Mouse (Mus musculus): Measurements from ENCODE around the gene Them5. TPM values are rescaled to one million over a fixed set of nuclear protein-coding genes. Genes with fewer than 3 reads are reported as not detected.

Gene Them5
- polyA plus RNA-seq, 1 experiment: 24.4 TPM

DNA sequence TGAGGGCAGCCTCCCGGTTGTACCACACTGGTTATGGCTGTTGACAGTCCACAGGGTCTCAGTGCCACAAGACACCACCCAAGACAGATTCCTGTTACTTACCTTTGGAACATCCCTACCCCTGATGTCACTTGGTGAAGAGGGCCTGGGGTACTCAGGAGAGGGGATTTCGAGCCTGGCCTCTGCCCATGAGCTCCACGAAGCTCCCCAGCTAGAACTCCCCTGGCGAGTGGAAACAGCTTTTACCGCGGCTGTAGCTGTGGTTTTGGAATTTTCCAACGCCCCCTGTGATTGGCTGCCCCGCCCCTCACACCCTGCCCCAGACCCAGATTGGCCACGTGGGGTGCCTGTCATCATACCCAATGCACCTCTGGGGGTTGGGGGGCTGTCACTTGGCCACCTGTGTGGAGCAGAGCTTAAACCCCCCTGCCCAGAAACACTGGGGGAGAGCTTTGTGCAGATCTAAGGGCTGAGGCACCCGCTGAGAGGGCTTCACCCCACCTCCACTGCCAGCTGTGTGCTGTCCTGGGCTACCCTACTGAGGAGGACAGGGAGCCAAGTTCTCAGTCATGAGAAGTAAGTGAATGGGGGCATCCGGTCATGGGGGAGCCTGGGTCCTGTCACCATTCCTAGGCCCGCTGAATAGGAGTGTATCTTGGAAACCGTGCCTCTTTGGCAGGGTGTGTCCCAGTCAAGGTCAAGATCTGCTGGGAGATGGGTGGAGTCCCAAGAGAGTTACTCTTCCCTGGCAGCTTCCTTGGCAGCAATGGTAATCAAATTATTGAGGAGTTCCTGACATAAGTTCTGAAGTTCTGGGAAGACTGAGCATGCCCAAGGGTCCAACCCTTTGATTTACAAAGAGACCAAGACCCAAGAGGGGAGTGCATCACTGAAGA, 35.4 kb downstream of the Them5 start:
- WGBS: 24% methylated on average over 13 of the region's 13 CpGs
- no peak for TF ChIP-seq POLR2A (IDR thresholded peaks at IDR 0.05; ENCODE audit: borderline replicate concordance, extremely low read depth, low read depth, low read length)
- no peak for TF ChIP-seq CTCF (IDR thresholded peaks at IDR 0.05; ENCODE audit: insufficient read depth, low read length)
- DNase-seq: no peak
- Histone ChIP-seq H3K4me3 (replicated peaks; ENCODE audit: extremely low read depth, low read depth, low read length) (no peak overlapping the region), H3K4me1 (ENCODE audit: control insufficient read depth, insufficient read depth, low read length) (no peaks in the 10 kb centered on the region)

DNA sequence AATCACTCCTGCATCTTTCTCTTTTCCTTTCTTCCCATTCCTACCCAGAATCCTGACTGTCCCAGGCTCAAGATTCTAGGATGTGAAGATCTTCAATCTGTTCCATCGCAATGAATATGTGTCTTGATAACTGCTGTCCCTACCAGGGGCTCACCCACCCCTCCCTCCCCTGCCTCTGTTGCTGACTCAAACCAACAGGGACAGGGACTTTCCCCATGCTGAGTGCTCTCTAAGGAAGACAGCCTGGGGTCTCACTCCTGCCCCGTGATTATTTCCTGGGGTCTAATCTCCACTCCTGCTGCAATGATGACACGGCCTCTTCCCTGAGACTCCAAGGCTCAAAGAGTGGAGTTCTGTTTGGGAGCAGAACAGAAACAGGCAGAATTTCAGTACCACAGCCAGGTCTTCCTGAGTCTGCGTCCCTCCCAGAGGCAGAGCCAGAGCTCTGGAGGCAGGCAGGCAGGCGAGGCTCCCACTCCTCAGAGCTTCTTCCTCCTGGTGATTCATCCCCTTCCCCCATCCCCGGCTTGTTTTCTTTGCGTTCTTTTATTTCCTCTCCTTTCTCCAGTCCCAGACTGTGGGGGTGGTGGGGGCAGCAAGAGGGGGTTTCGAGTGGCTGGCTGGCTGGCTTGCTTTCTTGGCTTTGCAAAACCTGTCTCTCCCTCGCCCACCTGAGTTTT, 38.1 kb downstream of the Them5 start:
- no peak for DNase-seq
- WGBS: 34% methylated on average over 9 of the region's 9 CpGs
- TF ChIP-seq CTCF (IDR thresholded peaks at IDR 0.05; ENCODE audit: insufficient read depth, low read length) (no peak), POLR2A (IDR thresholded peaks at IDR 0.05; ENCODE audit: borderline replicate concordance, extremely low read depth, low read depth, low read length) (no peak)
- Histone ChIP-seq H3K4me3 (replicated peaks; ENCODE audit: extremely low read depth, low read depth, low read length) (no peak overlapping the region), H3K4me1 (ENCODE audit: control insufficient read depth, insufficient read depth, low read length) (no peaks in the 10 kb centered on the region)

- 59% methylated on average over 5 of the region's 5 CpGs for WGBS
- DNase-seq: no peak
- TF ChIP-seq POLR2A (IDR thresholded peaks at IDR 0.05; ENCODE audit: borderline replicate concordance, extremely low read depth, low read depth, low read length) (no peak), CTCF (IDR thresholded peaks at IDR 0.05; ENCODE audit: insufficient read depth, low read length) (no peak)
- H3K4me1 ChIP-seq (ENCODE audit: control insufficient read depth, insufficient read depth, low read length): no peaks in the 10 kb centered on the region
- no peak overlapping the region for H3K4me3 ChIP-seq (replicated peaks; ENCODE audit: extremely low read depth, low read depth, low read length)
These were observed 40.4 kb downstream of the Them5 start for GRCm38 (mm10) chr3:94382308-94382707.

- DNase-seq: no peak
- Histone ChIP-seq H3K4me3 (replicated peaks; ENCODE audit: extremely low read depth, low read depth, low read length) (no peak overlapping the region), H3K4me1 (ENCODE audit: control insufficient read depth, insufficient read depth, low read length) (no peaks in the 10 kb centered on the region)
- 58% methylated on average over 3 of the region's 3 CpGs for WGBS
- TF ChIP-seq POLR2A (IDR thresholded peaks at IDR 0.05; ENCODE audit: borderline replicate concordance, extremely low read depth, low read depth, low read length): no peak
- no peak for TF ChIP-seq CTCF (IDR thresholded peaks at IDR 0.05; ENCODE audit: insufficient read depth, low read length)
These were observed 41.6 kb downstream of the Them5 start for GRCm38 (mm10) chr3:94383476-94383875.

GRCm38 (mm10) chr3:94386671-94387070, 44.8 kb downstream of the Them5 start:
- DNase-seq: no peak
- Histone ChIP-seq H3K4me1 (ENCODE audit: control insufficient read depth, insufficient read depth, low read length) (no peaks in the 10 kb centered on the region), H3K4me3 (replicated peaks; ENCODE audit: extremely low read depth, low read depth, low read length) (no peak overlapping the region)
- TF ChIP-seq CTCF (IDR thresholded peaks at IDR 0.05; ENCODE audit: insufficient read depth, low read length) (no peak), POLR2A (IDR thresholded peaks at IDR 0.05; ENCODE audit: borderline replicate concordance, extremely low read depth, low read depth, low read length) (no peak)
- WGBS: 57% methylated on average over 4 of the region's 4 CpGs

- DNase-seq: no peak
- no peak for TF ChIP-seq CTCF (IDR thresholded peaks at IDR 0.05; ENCODE audit: insufficient read depth, low read length)
- no peak for TF ChIP-seq POLR2A (IDR thresholded peaks at IDR 0.05; ENCODE audit: borderline replicate concordance, extremely low read depth, low read depth, low read length)
- H3K4me1 ChIP-seq (ENCODE audit: control insufficient read depth, insufficient read depth, low read length): no peaks in the 10 kb centered on the region
- H3K4me3 ChIP-seq (replicated peaks; ENCODE audit: extremely low read depth, low read depth, low read length): no peak overlapping the region
- 90% methylated on average over 10 of the region's 10 CpGs for WGBS
These were observed 45.5 kb downstream of the Them5 start for GRCm38 (mm10) chr3:94387391-94387790.

GRCm38 (mm10) chr3:94388047-94388446, 46.1 kb downstream of the Them5 start:
- no peak for DNase-seq
- Histone ChIP-seq H3K4me3 (replicated peaks; ENCODE audit: extremely low read depth, low read depth, low read length) (no peak overlapping the region), H3K4me1 (ENCODE audit: control insufficient read depth, insufficient read depth, low read length) (no peaks in the 10 kb centered on the region)
- WGBS: 64% methylated on average over 5 of the region's 5 CpGs
- no peak for TF ChIP-seq CTCF (IDR thresholded peaks at IDR 0.05; ENCODE audit: insufficient read depth, low read length)
- no peak for TF ChIP-seq POLR2A (IDR thresholded peaks at IDR 0.05; ENCODE audit: borderline replicate concordance, extremely low read depth, low read depth, low read length)

GRCm38 (mm10) chr3:94389420-94389819, 47.5 kb downstream of the Them5 start:
- H3K4me3 ChIP-seq (replicated peaks; ENCODE audit: extremely low read depth, low read depth, low read length): no peak overlapping the region
- TF ChIP-seq POLR2A (IDR thresholded peaks at IDR 0.05; ENCODE audit: borderline replicate concordance, extremely low read depth, low read depth, low read length) (no peak), CTCF (IDR thresholded peaks at IDR 0.05; ENCODE audit: insufficient read depth, low read length) (no peak)
- DNase-seq: no peak
- WGBS: 89% methylated on average over 16 of the region's 16 CpGs
- H3K4me1 ChIP-seq (ENCODE audit: control insufficient read depth, insufficient read depth, low read length): no peaks in the 10 kb centered on the region

DNA sequence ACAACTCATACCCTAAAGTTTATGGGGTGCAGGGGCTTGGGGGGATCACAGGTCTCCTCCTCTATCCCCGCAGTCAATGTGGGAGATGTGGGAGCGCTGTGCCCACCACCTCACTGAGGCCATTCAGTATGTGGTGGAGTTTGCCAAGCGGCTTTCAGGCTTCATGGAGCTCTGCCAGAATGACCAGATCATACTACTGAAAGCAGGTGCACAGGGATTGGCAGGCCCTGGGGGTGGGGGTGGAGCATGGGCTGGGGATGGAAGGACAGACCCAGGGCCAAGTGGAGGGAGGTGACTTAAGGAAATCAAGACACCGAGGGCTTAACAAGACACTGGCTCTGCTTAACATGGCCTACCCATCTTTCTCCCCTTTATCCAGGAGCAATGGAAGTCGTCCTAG, 49.1 kb downstream of the Them5 start:
- no peaks in the 10 kb centered on the region for H3K4me1 ChIP-seq (ENCODE audit: control insufficient read depth, insufficient read depth, low read length)
- no peak for DNase-seq
- H3K4me3 ChIP-seq (replicated peaks; ENCODE audit: extremely low read depth, low read depth, low read length): no peak overlapping the region
- TF ChIP-seq POLR2A (IDR thresholded peaks at IDR 0.05; ENCODE audit: borderline replicate concordance, extremely low read depth, low read depth, low read length): no peak
- WGBS: 82% methylated on average over 5 of the region's 5 CpGs

DNA sequence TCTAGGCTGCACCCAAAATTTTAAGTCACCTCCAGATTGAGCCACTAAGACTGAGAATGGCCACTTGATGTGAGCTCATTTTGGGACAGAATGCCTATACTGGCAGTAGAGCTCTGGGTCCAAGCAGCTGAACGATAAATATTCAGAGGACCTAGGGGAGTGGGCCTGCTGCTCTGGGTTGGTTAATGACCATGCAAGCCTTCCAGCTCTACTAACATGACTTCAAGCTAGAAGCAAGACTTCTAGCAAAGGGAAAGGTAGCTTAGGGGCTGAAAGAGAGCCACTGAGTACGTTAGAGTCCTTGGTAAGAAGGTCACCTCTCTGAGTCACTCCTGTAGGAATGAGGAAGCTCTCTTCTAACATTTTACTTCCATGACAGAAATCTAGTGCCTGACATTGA, 50.2 kb downstream of the Them5 start:
- Histone ChIP-seq H3K4me1 (ENCODE audit: control insufficient read depth, insufficient read depth, low read length) (no peaks in the 10 kb centered on the region), H3K4me3 (replicated peaks; ENCODE audit: extremely low read depth, low read depth, low read length) (no peak overlapping the region)
- TF ChIP-seq CTCF (IDR thresholded peaks at IDR 0.05; ENCODE audit: insufficient read depth, low read length) (no peak), POLR2A (IDR thresholded peaks at IDR 0.05; ENCODE audit: borderline replicate concordance, extremely low read depth, low read depth, low read length) (no peak)
- WGBS: 65% methylated on average over 2 of the region's 2 CpGs
- no peak for DNase-seq

Measured in lung, adult 2 months (tissue).